Mouse (Mus musculus): ENCODE measurements around the gene Lamc2. TPM values are rescaled to one million over a fixed set of nuclear protein-coding genes. Genes with fewer than 3 reads are reported as not detected.

The Lamc2 gene
- polyA plus RNA-seq, 1 experiment: 0.01 TPM

- Histone ChIP-seq H3K36me3 (ENCODE audit: control insufficient read depth) (no peaks in the 10 kb centered on the region), H3K9me3 (ENCODE audit: control insufficient read depth, low read length) (no peaks in the 10 kb centered on the region), H3K27me3 (ENCODE audit: control insufficient read depth) (peaks cover 18% of the 10 kb centered on the region), H3K4me1 (ENCODE audit: control insufficient read depth) (no peaks in the 10 kb centered on the region), H3K4me3 (replicated peaks) (no peak overlapping the region)
- no peak for TF ChIP-seq TAL1 (IDR thresholded peaks at IDR 0.05; ENCODE audit: low read length)
- no peak for TF ChIP-seq GATA1 (IDR thresholded peaks at IDR 0.05; ENCODE audit: low read length)
These were observed 5.1 kb upstream of the Lamc2 start for GRCm38 (mm10) chr1:153191237-153191942.

GRCm38 (mm10) chr1:153188081-153188480, 1.8 kb upstream of the Lamc2 start:
- Histone ChIP-seq H3K36me3 (ENCODE audit: control insufficient read depth) (no peaks in the 10 kb centered on the region), H3K4me3 (replicated peaks) (no peak overlapping the region), H3K4me1 (ENCODE audit: control insufficient read depth) (no peaks in the 10 kb centered on the region), H3K9me3 (ENCODE audit: control insufficient read depth, low read length) (no peaks in the 10 kb centered on the region), H3K27me3 (ENCODE audit: control insufficient read depth) (peaks cover 38% of the 10 kb centered on the region)
- TF ChIP-seq GATA1 (IDR thresholded peaks at IDR 0.05; ENCODE audit: low read length) (no peak), TAL1 (IDR thresholded peaks at IDR 0.05; ENCODE audit: low read length) (no peak)

GRCm38 (mm10) chr1:153180586-153181289, 5.5 kb downstream of the Lamc2 start:
- no peak overlapping the region for H3K4me3 ChIP-seq (replicated peaks)
- no peaks in the 10 kb centered on the region for H3K9me3 ChIP-seq (ENCODE audit: control insufficient read depth, low read length)
- no peaks in the 10 kb centered on the region for H3K4me1 ChIP-seq (ENCODE audit: control insufficient read depth)
- peaks cover 14% of the 10 kb centered on the region for H3K27me3 ChIP-seq (ENCODE audit: control insufficient read depth)
- no peaks in the 10 kb centered on the region for H3K36me3 ChIP-seq (ENCODE audit: control insufficient read depth)
- TF ChIP-seq GATA1 (IDR thresholded peaks at IDR 0.05; ENCODE audit: low read length) (no peak), TAL1 (IDR thresholded peaks at IDR 0.05; ENCODE audit: low read length) (no peak)

DNA sequence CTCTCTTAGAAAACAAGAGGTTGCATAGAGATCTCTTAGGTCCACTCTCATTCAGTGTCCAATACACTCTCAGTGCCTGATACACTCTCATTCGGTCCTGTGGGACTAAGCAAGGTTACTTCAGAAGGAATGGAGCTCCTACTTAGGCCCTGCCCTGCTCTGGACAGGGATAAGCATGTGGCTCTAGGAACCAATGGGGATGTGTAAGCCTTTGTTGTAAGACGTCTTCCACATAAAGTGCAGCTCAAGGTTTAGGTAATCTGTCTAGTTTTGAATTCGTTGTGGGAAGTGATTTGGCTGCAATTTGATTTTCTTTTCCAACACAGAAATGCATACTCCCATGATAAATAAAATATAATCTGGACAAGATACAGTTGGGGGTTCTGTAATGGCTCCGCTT, 6.1 kb downstream of the Lamc2 start:
- H3K36me3 ChIP-seq (ENCODE audit: control insufficient read depth): no peaks in the 10 kb centered on the region
- TF ChIP-seq GATA1 (IDR thresholded peaks at IDR 0.05; ENCODE audit: low read length): no peak
- no peak for TF ChIP-seq TAL1 (IDR thresholded peaks at IDR 0.05; ENCODE audit: low read length)
- no peaks in the 10 kb centered on the region for H3K4me1 ChIP-seq (ENCODE audit: control insufficient read depth)
- no peak overlapping the region for H3K4me3 ChIP-seq (replicated peaks)
- H3K27me3 ChIP-seq (ENCODE audit: control insufficient read depth): peaks cover 8% of the 10 kb centered on the region
- H3K9me3 ChIP-seq (ENCODE audit: control insufficient read depth, low read length): no peaks in the 10 kb centered on the region

- no peaks in the 10 kb centered on the region for H3K9me3 ChIP-seq (ENCODE audit: control insufficient read depth, low read length)
- no peaks in the 10 kb centered on the region for H3K4me1 ChIP-seq (ENCODE audit: control insufficient read depth)
- no peaks in the 10 kb centered on the region for H3K27me3 ChIP-seq (ENCODE audit: control insufficient read depth)
- TF ChIP-seq TAL1 (IDR thresholded peaks at IDR 0.05; ENCODE audit: low read length) (no peak), GATA1 (IDR thresholded peaks at IDR 0.05; ENCODE audit: low read length) (no peak)
- H3K36me3 ChIP-seq (ENCODE audit: control insufficient read depth): no peaks in the 10 kb centered on the region
- no peak overlapping the region for H3K4me3 ChIP-seq (replicated peaks)
These were observed 11.4 kb downstream of the Lamc2 start for GRCm38 (mm10) chr1:153174801-153175200.

GRCm38 (mm10) chr1:153173276-153173675, 13.0 kb downstream of the Lamc2 start:
- Histone ChIP-seq H3K36me3 (ENCODE audit: control insufficient read depth) (no peaks in the 10 kb centered on the region), H3K27me3 (ENCODE audit: control insufficient read depth) (no peaks in the 10 kb centered on the region), H3K9me3 (ENCODE audit: control insufficient read depth, low read length) (no peaks in the 10 kb centered on the region), H3K4me1 (ENCODE audit: control insufficient read depth) (no peaks in the 10 kb centered on the region), H3K4me3 (replicated peaks) (no peak overlapping the region)
- TF ChIP-seq TAL1 (IDR thresholded peaks at IDR 0.05; ENCODE audit: low read length) (no peak), GATA1 (IDR thresholded peaks at IDR 0.05; ENCODE audit: low read length) (no peak)

DNA sequence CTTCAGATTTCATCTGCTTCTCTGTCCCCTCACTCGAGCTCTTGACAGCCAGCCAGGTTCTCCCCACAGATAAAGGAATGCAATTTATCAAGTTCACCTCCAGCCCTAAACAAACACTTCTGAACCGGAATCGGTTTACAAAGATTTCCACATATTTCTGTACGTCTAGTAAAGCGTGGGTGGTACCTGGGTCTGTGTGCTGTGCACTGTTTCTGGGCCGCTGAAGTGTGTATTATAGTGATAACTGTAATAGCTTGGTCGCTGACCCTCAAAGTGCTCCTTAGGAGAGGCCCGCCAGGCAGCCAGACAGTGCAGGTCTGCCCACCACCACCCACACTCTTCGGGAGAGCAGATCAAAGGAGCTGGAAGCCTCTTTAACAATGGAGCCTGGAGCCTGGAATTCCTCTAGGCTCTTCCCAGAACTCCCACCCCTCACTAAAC, 13.9 kb downstream of the Lamc2 start:
- Histone ChIP-seq H3K4me1 (ENCODE audit: control insufficient read depth) (no peaks in the 10 kb centered on the region), H3K9me3 (ENCODE audit: control insufficient read depth, low read length) (no peaks in the 10 kb centered on the region), H3K4me3 (replicated peaks) (no peak overlapping the region), H3K36me3 (ENCODE audit: control insufficient read depth) (no peaks in the 10 kb centered on the region), H3K27me3 (ENCODE audit: control insufficient read depth) (no peaks in the 10 kb centered on the region)
- TF ChIP-seq GATA1 (IDR thresholded peaks at IDR 0.05; ENCODE audit: low read length): no peak
- TF ChIP-seq TAL1 (IDR thresholded peaks at IDR 0.05; ENCODE audit: low read length): no peak

GRCm38 (mm10) chr1:153171011-153171410, 15.2 kb downstream of the Lamc2 start:
- TF ChIP-seq TAL1 (IDR thresholded peaks at IDR 0.05; ENCODE audit: low read length) (no peak), GATA1 (IDR thresholded peaks at IDR 0.05; ENCODE audit: low read length) (no peak)
- H3K4me3 ChIP-seq (replicated peaks): no peak overlapping the region
- no peaks in the 10 kb centered on the region for H3K4me1 ChIP-seq (ENCODE audit: control insufficient read depth)

DNA sequence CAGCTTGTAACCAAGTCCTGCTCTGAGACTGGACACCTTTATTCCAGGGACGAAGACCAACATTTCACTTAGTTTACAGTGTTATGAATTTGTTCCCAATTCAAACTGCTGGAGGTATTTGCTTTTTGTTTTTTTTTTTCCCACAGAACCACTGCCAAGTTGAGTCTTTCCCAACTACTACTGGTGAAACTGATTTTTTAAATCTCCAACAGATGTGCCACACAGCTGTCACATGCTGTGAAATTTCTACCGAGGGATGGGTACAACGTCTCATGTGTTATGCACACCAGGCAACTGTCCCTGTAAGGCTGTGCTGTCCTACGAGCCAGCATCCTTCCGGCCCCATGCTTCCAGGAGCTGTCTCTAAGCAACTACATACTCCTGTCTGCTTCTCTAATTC, 18.0 kb downstream of the Lamc2 start:
- Histone ChIP-seq H3K27me3 (ENCODE audit: control insufficient read depth) (no peaks in the 10 kb centered on the region), H3K9me3 (ENCODE audit: control insufficient read depth, low read length) (no peaks in the 10 kb centered on the region)
- TF ChIP-seq TAL1 (IDR thresholded peaks at IDR 0.05; ENCODE audit: low read length) (no peak), GATA1 (IDR thresholded peaks at IDR 0.05; ENCODE audit: low read length) (no peak)

More at GRCm38 (mm10) chr1:153171011-153171410, 15.2 kb downstream of the Lamc2 start:
- no peaks in the 10 kb centered on the region for H3K27me3 ChIP-seq (ENCODE audit: control insufficient read depth)
- H3K36me3 ChIP-seq (ENCODE audit: control insufficient read depth): no peaks in the 10 kb centered on the region
- H3K9me3 ChIP-seq (ENCODE audit: control insufficient read depth, low read length): no peaks in the 10 kb centered on the region

More for the DNA sequence above, 18.0 kb downstream of the Lamc2 start:
- Histone ChIP-seq H3K4me1 (ENCODE audit: control insufficient read depth) (no peaks in the 10 kb centered on the region), H3K4me3 (replicated peaks) (no peak overlapping the region), H3K36me3 (ENCODE audit: control insufficient read depth) (no peaks in the 10 kb centered on the region)
